In the genomic region with DNA sequence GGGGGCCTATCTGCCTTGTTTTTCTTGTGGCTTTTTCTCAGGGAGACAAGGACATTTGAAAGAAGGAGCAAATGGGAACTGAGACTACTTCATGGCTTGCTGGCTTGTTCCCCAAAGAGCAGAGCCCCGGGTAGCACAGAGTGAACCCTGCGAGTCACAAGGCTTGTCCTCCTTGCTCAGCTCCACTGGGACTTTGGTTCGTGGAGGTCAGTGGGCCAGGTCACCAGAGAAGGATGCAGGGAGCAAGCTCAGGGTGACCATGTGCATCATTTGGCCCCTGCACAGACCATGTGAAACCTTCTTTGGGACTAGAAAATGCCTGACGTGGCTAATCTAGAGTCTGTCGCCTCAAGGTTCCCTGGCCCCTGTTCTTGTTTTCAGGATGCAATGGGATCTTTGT, we compare ENCODE assay signal across 9 mouse cellular contexts.
DNase-seq lines count a peak whose midpoint lies in the region; ATAC-seq lines count a peak whose summit lies in the region.
"Had no signal": no experiment of that assay in that cellular context is flagged by ENCODE, and none has a peak within 500 bp of the region (broad histone marks: within the 10 kb centered on the region; RNA-seq: fewer than 3 reads in every experiment).

No protein-coding gene starts in this region.

- peak overlapping the region; percentile 47; the same call in 1 of the 2 replicates for H3K27ac ChIP-seq in hindbrain, embryonic 10.5 days
- H3K27ac ChIP-seq in hindbrain, embryonic 12.5 days: no peak overlapping the region
- peak overlapping the region; percentile 47; the same call in 1 of the 2 replicates for H3K27ac ChIP-seq in limb, embryonic 10.5 days
- H3K27ac ChIP-seq in midbrain, embryonic 14.5 days (replicated peaks; ENCODE audit: low read depth, low read length): no peak overlapping the region

- no peak overlapping the region for H3K4me2 ChIP-seq in hindbrain, embryonic 12.5 days (replicated peaks)
- no peak overlapping the region for H3K4me2 ChIP-seq in midbrain, embryonic 14.5 days (ENCODE audit: low read length)

- 53% methylated on average over 5 of the region's 5 CpGs for WGBS in hindbrain, embryonic 10.5 days
- WGBS in hindbrain, embryonic 12.5 days: 58% methylated on average over 5 of the region's 5 CpGs
- WGBS in limb, embryonic 10.5 days: 70% methylated on average over 5 of the region's 5 CpGs
- WGBS in midbrain, embryonic 14.5 days: 73% methylated on average over 5 of the region's 5 CpGs

- intact Hi-C loops in heart, postnatal 14 days (cut with DNase I): no loop called here

- H3K4me3 ChIP-seq in hindbrain, embryonic 10.5 days: no peak overlapping the region
- H3K4me3 ChIP-seq in hindbrain, embryonic 12.5 days: no peak overlapping the region
- H3K4me3 ChIP-seq in limb, embryonic 10.5 days: no peak overlapping the region
- H3K4me3 ChIP-seq in midbrain, embryonic 14.5 days (replicated peaks; ENCODE audit: low read depth, low read length): no peak overlapping the region

- no peaks in the 10 kb centered on the region for H3K27me3 ChIP-seq in hindbrain, embryonic 10.5 days (ENCODE audit: insufficient read depth, poor library complexity, severe bottlenecking)
- H3K27me3 ChIP-seq in hindbrain, embryonic 12.5 days: no peaks in the 10 kb centered on the region
- H3K27me3 ChIP-seq in limb, embryonic 10.5 days (ENCODE audit: low read depth, poor library complexity, severe bottlenecking): no peaks in the 10 kb centered on the region
- no peaks in the 10 kb centered on the region for H3K27me3 ChIP-seq in midbrain, embryonic 14.5 days (ENCODE audit: control insufficient read depth, insufficient read depth, low read length)
- H3K27me3 ChIP-seq: CH12.LX had no signal

- no peaks in the 10 kb centered on the region for H3K9me3 ChIP-seq in hindbrain, embryonic 10.5 days
- H3K9me3 ChIP-seq in hindbrain, embryonic 12.5 days (replicated peaks): no peaks in the 10 kb centered on the region
- no peaks in the 10 kb centered on the region for H3K9me3 ChIP-seq in limb, embryonic 10.5 days (replicated peaks)
- no peaks in the 10 kb centered on the region for H3K9me3 ChIP-seq in midbrain, embryonic 14.5 days (ENCODE audit: control insufficient read depth, low read length)

- no peak overlapping the region for H3K9ac ChIP-seq in hindbrain, embryonic 12.5 days
- H3K9ac ChIP-seq in midbrain, embryonic 14.5 days (replicated peaks; ENCODE audit: low read length): no peak overlapping the region

- H3K4me1 ChIP-seq in hindbrain, embryonic 10.5 days (replicated peaks): peaks cover 11% of the 10 kb centered on the region
- no peaks in the 10 kb centered on the region for H3K4me1 ChIP-seq in hindbrain, embryonic 12.5 days
- peaks cover 6% of the 10 kb centered on the region; the same call in 1 of the 2 replicates for H3K4me1 ChIP-seq in limb, embryonic 10.5 days
- no peaks in the 10 kb centered on the region for H3K4me1 ChIP-seq in midbrain, embryonic 14.5 days (ENCODE audit: control insufficient read depth, insufficient read depth, low read length)

- H3K36me3 ChIP-seq in hindbrain, embryonic 10.5 days: no peaks in the 10 kb centered on the region
- H3K36me3 ChIP-seq in hindbrain, embryonic 12.5 days: no peaks in the 10 kb centered on the region
- H3K36me3 ChIP-seq in limb, embryonic 10.5 days: no peaks in the 10 kb centered on the region
- no peaks in the 10 kb centered on the region for H3K36me3 ChIP-seq in midbrain, embryonic 14.5 days (ENCODE audit: control insufficient read depth, insufficient read depth, low read length)

- no peak for ATAC-seq in hindbrain, embryonic 12.5 days (ENCODE audit: low FRiP score)
- no peak for ATAC-seq in midbrain, embryonic 14.5 days (ENCODE audit: low FRiP score, low TSS enrichment)
- no peak for ATAC-seq in frontal cortex, adult (ENCODE audit: low TSS enrichment)

- no peak for DNase-seq in hindbrain, embryonic 10.5 days (ENCODE audit: low spot score)
- DNase-seq in adrenal gland, postnatal 25 days: peak; percentile 48
- DNase-seq in heart, postnatal 14 days: peak; percentile 47 to 60
- no peak for DNase-seq in limb, embryonic 10.5 days (ENCODE audit: low spot score)
- DNase-seq in midbrain, embryonic 14.5 days: no peak
- DNase-seq in urinary bladder, adult 18-20 months (ENCODE audit: low spot score in 2 of 2): no peak

Comparison
In these comparisons a context has a peak if more than half of its experiments do, and no peak if none do; other contexts are left out.
1. H3K27ac ChIP-seq: peak in hindbrain, embryonic 10.5 days (single experiment) and limb, embryonic 10.5 days (single experiment); none in hindbrain, embryonic 12.5 days (single experiment) and midbrain, embryonic 14.5 days (single experiment).
2. DNase-seq: peak in adrenal gland, postnatal 25 days (single experiment) and heart, postnatal 14 days (2 of 2); none in hindbrain, embryonic 10.5 days (single experiment), limb, embryonic 10.5 days (single experiment), midbrain, embryonic 14.5 days (single experiment) and urinary bladder, adult 18-20 months (0 of 2).